Mouse (Mus musculus) myocyte (in vitro differentiated cells): Measurements from ENCODE around the gene E2f6.

ENCODE experiments used
- MAX ChIP-seq: IDR thresholded peaks from one replicate; pipeline ENCODE4 v1.6.1; 2011; ENCODE audit warnings: low read depth, mild to moderate bottlenecking, control low read depth
- POLR2A ChIP-seq: IDR thresholded peaks from one replicate; pipeline ENCODE4 v1.6.1; 2011; ENCODE audit warnings: low read depth, mild to moderate bottlenecking, control low read depth, moderate library complexity; ENCODE audit not compliant: insufficient read length
- REST ChIP-seq: IDR thresholded peaks from one replicate; pipeline ENCODE4 v1.6.1; 2011; ENCODE audit warnings: mild to moderate bottlenecking, control low read depth, moderate library complexity; ENCODE audit not compliant: insufficient read depth, insufficient read length
- USF1 ChIP-seq: IDR thresholded peaks from one replicate; pipeline ENCODE4 v1.6.1; 2011; ENCODE audit warnings: low read depth, mild to moderate bottlenecking, control low read depth, moderate library complexity

- TF ChIP-seq POLR2A: no peak
- no peak for TF ChIP-seq REST
- no peak for TF ChIP-seq MAX
- no peak for TF ChIP-seq USF1
Measured at GRCm38 (mm10) chr12:16779165-16779564, 31.6 kb upstream of the E2f6 start.
